Mouse (Mus musculus) brain, adult 2 months (tissue): ENCODE data around the gene Hs6st1.
A peak's percentile ranks its signal among the peaks of the same experiment; 100 is the strongest.

Experiments
- DNase-seq: peaks from one replicate; pipeline ENCODE4 v3.0.0; 2011; ENCODE audit warnings: low read depth, low spot score

Hs6st1 gene

DNA sequence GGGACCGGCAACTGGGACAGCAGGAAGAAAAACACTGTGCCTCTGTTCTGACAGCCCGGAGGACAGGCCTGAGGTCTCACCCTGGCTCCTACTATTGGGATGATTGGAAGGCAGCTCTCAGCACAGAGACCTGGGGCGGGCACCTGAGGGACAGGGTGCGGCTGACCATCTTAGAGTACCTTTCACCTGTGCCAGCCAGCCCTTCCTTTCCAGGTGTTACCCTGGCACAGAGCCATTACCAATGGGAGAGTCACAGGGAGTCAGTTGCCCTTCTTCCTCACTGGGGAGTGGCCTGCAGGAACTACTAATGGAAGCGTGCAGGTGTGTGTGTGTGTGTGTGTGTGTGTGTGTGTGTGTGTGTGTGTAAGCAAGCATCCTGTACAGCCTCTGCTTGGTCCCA, 15.4 kb downstream of the Hs6st1 start:
- DNase-seq: no peak

DNA sequence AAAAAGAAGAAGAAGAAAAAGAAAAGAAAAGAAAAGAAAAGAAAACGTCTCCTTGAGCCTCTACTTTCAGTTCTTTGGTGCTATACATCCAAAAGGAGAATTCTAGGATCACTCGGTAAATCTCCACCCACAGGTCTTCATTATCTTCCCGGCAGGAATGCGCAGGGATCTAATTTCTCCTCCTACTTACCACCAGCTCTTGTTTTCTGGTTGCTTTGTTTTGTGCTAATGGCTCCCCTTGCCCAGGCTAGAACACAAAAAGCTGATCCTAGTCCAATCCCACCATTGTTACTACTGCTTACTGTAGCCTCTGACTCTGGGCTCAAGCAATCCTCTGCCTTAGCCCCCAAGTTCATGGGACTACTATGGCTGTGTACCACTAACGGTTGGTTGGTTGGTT, 16.9 kb downstream of the Hs6st1 start:
- no peak for DNase-seq

DNA sequence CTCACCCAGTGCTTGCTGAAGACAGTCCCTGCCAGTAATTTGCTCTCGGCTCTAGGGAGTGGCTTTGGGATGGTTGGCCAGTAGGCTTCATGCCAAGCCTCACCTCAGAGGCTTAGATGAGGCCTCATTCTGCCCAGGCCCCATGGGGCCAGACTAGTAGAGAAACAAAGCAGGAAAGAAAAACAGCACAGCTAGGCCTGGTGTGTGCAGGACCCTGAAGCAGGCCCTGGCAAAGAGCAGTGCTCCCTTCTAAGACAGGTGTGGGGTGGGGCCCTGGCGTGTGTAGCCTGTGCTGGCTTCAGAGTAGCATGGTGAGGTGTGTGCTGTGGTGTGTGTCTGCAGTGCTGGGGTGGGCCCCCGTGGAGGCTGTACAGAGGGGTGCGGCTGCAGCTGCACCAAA, 20.2 kb downstream of the Hs6st1 start:
- DNase-seq: peak; percentile 55

DNA sequence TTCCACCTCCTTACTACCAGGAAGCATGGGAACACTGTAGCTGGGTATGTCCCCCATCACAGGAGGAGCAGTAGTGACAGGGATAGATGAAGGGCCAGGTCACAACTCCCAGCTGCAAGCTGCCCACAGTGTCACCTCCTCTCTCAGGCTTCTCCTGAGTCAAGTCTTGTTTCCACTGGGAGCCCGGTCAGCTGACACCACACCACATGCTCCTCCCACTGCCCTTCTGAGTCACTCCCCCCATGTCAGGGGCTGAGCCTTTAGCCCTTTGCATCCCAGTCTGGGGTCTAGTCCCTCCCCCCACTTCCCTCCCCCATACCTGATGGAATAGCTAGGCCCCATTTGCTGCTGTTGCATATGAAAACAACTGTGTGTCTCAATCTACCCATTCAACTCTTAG, 21.3 kb downstream of the Hs6st1 start:
- no peak for DNase-seq

DNA sequence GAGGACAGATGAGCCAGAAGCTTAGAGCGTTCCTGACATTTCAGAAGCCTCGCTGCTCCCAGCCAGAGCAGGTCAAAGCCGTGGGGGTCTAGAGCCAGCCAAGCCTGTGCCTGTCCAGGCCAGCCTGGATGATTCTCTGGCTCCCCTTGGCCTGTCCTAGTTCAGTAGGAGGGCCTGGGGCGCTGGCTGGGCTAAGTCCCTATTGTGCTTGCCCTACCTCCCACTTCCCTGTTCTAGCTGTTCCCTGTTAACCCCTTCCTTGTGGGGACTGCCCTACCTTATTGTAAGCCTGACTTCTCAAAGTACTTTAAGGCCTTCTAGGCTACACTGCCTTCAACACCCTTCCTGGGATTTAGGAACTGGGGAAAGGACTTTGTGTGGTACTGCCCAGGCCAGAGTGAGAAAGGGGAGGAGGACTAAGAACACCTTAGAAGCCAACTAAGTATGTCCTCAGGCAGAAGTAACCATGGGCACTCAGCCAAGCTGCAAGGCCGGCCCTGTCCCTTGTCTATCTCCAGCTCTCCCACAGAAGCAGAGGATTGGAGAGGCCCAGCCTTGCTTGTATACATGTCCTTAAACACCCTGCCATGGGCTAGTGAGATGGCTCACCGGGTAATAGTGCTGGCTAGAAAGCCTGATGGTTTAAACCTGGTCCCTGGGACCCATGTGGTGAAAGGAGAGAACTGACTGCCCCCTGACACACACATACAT, 22.0 kb downstream of the Hs6st1 start:
- peak; percentile 41 for DNase-seq

DNA sequence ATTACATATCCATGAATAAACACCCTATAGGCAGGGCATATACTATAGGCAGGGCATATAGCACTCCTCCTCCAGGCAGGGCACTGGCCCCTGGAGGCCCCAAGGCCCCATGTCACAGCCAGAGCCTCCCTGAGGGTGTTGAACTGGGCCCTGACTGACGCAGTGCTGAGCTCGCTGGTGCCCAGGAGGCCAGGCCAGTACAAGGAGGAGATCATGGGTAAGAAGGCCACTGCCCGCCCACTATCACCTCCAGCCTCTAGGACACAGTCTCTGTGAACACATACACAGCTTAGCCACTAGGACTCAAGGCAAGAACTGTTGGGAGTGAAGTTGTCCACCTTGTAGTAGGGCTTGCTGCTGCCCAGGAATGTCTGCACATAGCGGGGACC, 22.5 kb downstream of the Hs6st1 start:
- DNase-seq: no peak

DNA sequence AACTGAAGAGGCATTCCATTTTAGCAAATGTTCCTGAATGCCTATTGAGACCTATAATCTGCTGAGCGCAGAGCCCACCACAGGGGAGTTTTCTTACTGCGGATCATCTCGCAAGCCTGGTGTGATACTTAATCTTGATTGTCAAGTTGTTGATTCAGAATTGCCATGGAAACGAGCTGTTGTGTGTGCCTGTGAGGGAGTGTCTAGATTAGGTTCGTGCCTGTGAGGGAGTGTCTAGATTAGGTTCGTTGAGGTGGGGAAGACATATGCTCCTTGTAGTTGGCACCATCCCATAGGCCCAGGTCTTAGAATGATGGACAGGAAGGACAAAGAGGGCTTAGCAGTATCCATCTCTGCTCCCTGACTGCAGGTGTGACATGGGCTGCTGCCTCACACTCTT, 23.0 kb downstream of the Hs6st1 start:
- no peak for DNase-seq

DNA sequence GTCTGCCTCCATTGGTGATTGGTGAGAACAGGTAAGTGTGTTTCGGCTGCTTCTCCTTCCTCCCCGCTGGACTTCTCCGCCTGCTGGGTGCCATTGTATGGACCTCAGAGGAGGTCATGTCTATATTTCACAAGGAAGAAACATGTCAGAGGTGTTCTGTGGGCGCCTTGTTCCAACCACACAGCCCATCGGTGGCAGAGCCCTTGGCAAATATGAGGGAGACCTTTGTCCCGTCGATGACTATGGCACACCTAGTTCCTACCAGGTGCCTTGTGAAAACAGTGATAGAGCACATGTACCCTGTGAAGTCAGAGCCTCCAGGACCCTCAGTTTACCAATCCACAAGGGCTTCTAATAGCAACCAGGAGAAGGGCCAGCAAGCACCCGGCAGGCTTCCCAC, 25.5 kb downstream of the Hs6st1 start:
- no peak for DNase-seq

DNA sequence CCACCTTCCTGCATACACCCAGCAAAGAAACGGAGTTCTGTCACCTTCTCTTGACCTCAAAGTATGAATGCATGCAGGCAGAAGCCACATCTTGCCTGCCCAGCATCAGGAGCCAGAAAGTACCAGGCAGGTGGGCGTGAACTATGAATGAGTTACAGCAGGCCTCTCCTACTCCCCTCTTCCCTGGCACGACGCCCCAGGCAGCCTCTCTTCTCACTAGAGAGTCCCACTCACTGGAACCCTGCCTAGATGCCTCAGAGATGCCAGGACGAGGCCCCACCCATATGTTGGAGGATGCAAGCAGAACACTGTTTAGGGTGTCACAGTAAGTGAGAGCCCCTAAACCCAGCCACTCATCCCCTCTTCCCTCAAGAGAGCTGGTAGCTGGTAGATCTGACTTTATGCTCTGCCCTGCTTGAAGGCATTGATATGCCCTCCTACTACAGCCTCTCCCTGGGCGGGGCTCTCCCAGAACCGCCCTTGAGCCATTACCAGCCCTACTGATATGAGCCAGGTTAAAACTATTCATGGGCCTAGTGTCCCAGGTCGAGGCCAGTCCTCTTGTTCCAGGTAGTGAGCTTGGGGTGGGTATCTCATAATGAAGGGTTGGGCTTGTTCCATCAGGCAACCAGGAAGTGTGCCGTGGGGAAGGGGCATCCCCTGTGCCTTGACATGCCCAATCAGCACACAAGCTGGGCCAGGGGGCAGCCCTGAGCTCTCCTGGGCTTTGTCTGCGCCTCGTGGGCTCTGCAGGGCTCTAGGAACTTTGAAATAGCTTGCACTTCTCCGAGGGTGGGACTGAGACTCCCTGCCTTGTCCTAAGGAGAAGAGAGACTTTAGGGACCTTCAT, 27.4 kb downstream of the Hs6st1 start:
- DNase-seq: peak; percentile 94

DNA sequence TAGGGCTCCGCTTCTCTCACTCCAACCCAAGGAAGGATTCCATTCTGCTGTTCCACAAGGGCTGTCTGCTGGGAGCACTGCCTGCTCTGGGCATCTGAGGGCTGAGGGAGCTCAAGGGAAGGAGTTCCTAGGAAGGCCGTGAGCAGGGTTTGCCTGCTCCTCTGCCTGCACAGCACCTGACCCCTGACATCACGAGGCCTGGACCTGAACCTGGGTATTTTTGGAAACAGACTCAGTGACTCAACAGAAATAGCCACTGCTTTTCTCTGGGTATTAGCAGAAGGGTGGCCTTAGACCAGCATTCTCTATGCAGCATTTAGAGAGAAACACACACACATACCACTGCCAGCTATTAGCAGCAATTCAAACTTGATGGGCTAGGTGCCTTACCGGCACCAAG, 30.2 kb downstream of the Hs6st1 start:
- no peak for DNase-seq

DNA sequence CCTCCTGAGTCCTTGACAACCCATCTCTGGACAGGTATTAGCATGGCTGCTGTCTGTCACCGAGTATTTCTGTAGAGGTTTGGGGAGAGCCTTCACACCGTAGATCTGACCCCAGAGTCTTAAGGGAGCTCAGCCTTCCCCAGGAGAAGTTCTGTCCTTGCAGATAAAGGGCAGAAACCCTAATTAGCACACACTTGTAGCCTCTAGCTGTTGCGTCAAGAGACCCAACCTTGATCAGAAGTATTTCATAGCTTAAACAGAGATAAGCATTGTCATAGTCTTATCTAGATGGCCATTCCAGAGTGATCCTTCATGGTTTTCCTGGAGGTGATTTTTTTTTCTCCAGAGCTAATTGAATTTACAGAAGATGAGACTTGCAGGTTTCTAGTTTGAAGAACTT, 32.2 kb downstream of the Hs6st1 start:
- DNase-seq: no peak

DNA sequence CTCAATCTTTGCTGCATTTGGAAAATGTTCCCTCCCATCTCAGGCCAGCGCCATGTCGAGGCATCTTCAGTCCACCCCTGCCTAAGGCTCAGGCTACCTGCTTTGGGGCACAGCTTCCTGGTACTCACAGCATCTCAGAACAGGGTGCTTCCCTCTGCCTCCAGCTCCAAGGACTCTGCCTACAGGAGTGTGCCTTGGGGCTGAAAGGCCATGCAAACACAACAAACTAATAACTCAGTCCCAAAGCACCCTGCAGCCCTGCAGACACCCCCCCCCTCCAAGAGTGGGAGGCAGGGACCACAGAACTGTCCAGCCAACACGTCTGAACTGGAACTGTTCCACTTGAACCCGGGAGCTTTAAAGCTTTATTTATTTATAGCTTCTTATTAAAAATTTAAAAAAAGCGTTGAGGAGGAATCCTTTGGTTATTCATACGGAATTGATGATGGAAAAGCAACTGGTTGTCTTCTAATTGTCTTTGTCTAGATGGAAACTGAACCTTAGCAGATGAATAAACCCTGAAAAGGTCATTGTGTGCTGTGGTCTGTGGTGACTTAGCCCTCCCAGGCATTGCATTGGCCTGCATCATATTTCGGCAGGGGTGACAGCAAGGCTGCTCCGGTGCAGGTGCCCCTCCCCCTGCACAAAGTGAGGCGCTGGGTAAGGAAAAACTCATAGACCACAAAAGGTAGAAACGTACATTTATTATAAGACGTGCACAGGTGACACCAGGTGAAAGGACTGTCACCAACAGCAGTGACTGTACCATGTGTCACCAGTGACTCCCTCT, 37.9 kb downstream of the Hs6st1 start:
- DNase-seq: no peak

DNA sequence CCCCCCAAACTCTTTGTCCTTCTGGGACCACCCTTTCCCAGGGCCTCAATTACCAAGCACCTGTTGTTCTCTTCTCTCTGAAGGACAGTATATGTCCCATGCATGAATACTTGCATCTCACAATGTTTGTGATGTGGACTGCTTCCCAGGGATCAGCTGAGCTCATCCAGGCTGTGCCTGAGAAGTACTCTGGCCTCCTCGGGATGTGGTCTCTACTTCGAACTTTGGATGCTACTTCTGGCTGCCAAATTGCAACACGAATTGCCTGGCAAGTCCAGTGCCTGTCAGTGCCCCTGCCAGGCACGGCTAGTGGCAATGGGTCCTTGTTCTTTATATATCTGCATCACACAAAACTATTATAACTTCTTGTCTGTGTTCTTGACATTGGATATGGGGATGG, 41.8 kb downstream of the Hs6st1 start:
- no peak for DNase-seq

DNA sequence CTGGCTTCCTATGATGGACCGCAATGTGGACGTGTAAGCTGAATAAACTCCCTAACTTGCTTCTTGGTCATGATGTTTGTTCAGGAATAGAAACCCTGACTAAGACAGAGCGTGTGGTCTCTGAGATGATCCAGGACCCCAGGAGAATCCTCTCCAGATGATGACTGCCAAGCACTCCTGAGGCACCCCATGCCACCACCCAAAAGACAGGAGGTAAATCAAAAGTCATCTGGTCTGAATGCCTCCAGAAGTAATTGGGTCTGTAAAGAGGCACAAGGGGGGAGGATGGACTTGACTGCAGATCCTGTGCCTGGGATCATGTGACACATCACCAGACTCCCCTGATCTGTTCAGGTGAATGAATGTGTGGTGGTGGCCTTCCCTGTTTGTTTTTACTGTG, 44.5 kb downstream of the Hs6st1 start:
- DNase-seq: no peak

DNA sequence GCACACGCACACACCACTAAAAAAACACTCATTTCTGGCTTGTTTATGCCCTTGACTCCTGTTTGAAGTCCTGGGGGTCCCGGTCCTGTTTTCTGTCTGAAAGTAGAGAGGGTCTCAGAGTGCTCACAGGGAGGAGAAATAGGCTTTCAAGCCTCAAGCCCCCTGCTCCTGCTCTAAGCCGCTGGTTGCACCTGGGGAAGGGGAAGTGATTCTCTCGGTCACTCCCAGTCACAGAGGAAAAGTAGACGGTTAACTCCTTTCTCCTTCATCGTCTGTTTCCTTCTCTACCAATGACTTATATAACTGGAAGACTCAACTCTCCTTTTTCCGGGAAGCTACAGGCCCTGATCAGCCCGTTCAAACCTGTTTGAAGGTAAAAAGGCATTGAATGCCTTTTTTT, 45.5 kb downstream of the Hs6st1 start:
- DNase-seq: no peak

DNA sequence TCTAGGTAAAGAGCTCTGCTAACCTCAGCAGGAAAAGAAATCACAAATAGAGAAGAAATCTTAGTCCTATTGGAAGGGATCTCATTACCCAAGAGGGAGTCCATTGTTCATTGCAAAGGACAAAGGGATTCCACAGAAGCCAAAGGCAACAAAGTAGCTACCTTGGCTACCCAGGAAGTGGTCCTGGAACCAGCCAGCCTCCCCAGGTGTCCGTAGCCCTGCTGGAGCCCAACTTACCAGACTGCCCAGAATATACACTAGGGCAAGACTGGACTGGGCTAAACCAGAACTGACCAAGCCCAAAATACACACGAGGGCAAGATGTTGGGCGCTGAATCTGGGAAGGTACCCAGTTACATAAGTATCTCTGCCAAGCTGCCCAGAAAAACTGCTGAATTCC, 46.6 kb downstream of the Hs6st1 start:
- DNase-seq: no peak

DNA sequence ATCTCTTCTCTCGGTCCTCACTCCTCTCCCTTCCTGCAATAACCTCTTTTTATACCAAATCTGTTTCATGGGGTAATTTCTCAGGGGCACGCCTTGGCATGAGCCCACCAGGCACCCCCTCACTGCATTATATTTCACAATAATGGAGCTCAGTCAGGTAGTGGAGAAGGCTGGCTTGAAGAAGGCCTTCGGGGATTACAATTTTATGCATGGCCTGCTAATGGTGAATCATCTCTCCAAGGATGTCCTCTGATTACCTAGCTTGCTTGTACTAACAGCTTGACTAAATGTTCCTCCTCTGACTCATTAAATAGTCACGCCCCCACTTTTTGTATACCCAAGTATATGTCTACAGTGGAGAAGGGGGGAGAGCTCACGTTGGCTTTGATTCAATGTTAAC, 48.3 kb downstream of the Hs6st1 start:
- DNase-seq: peak; percentile 48

DNA sequence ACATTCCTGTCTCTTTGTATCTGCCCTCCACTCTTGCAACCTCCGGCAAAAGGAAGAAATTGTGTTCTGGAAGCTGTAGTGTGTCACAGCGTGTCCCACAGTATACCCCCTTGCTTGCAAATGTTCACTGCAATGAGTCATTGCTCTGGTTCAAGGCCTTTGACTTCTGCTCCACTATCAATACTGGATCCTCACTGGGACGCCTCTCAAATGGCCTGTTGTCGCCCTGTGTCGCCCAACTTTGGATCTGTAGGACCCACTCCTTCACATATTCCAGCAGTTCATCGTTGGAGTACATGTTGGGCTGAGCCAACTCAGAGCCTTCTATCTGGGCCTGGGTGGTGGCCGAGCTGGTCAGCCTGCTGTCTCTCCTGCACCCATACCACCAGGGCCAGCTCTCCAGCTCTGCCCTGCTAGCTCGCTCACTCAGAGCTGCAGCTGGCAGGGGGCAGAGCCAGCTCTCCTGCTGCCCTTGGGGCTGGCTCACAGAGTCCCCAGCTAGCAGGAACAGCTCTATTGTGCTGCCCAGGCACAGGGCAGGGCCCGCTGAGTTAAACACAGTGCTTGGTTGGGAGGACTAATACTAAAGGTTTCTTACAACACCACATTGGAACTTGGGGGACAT, 50.0 kb downstream of the Hs6st1 start:
- no peak for DNase-seq

DNA sequence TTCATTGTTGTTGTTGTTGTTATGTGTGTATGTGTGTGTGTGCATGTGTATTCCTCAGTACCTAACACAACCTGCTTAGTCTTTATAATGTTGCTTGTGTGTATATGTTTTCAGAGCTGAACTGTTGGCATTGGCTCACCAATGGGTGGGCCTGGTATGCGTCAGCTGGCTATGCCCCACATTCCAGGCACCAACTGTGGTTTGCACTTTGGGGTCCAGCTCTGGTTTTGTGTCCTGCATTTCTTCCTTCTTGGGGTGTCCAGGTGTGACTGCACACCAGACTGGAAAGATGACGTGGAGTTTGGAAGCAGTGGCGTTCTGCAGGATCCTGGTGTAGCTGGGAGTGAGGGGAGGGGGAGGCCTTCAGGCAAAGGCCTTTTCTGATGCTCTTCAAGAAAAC, 50.8 kb downstream of the Hs6st1 start:
- DNase-seq: no peak

DNA sequence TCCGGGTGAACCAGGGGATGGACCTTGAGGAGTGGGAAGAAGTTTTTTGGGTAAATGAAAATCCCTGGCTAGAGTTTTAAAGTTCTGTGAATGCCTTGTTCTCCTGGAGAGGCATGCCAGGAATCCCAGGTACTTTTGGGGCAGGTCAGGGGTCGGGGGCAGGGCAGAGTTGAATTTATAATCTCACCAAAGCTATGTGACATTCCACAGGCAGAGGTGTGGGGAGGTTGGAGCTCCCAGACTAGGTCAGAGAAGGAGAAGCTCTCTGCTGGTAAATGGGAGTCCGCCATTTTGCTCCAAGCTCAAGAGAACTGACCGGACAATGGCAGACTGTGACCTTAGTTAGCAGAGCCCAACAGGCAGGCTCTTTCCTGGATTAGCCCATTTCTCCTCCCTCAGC, 51.2 kb downstream of the Hs6st1 start:
- DNase-seq: no peak

DNA sequence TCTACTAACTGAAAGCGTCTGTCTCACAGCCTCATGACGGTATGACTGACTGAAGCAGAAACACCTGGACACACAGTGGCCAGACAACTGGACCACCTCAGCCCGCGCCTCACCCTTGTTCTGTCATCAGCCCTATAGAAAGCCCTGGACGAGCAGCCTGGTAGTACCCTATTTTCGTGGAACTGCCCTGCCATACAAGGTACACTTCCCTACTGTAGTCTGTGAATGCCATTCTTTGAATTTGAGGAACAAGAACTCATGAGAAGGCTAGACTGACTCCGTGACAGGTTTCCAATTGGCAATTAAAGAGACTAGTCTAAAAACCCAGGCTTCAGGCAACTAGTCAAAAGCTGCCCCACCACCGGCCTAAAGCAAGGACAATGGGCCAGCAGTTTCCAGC, 53.0 kb downstream of the Hs6st1 start:
- DNase-seq: no peak

DNA sequence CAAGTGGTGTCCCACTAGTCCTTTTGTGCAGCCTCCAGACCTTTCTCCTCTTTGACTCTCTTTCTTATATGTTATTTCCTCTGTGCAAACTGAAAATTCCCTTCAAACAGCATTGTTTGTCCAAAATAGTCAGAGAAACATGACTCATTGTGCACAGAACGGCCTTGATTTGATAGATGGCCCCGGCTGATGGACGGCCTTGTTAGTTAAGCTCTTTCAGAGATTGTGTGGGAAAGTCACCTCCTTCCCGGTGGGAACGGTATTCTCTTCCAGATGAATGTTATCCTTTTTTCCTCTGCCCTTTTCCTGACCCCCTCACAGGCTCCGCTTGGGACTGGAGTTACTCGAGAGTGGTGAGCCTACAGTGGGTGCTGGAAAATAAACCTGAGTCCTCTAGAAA, 56.9 kb downstream of the Hs6st1 start:
- no peak for DNase-seq
